Mouse (Mus musculus): ENCODE measurements around the gene Sowaha. TPM values are rescaled to one million over a fixed set of nuclear protein-coding genes. Genes with fewer than 3 reads are reported as not detected.

Gene Sowaha
- polyA plus RNA-seq, 1 experiment from 2014 or later = 0.25 TPM

- ATAC-seq (ENCODE audit: low FRiP score) (no peak), DNase-seq (ENCODE audit: low spot score) (no peak)
- 79% methylated on average over 9 of the region's 9 CpGs for WGBS
- H3K9ac ChIP-seq (ENCODE audit: low read depth, low read length) = no peak overlapping the region
- H3K9me3 ChIP-seq (ENCODE audit: control insufficient read depth, low read length) = no peaks in the 10 kb centered on the region
- no peak overlapping the region for H3K4me2 ChIP-seq (replicated peaks; ENCODE audit: low read depth, low read length)
- no peak overlapping the region for H3K4me3 ChIP-seq (ENCODE audit: low read depth, low read length)
- H3K27me3 ChIP-seq (ENCODE audit: control insufficient read depth, insufficient read depth, low read length) = peaks cover 69% of the 10 kb centered on the region
- H3K36me3 ChIP-seq (ENCODE audit: control insufficient read depth, insufficient read depth, low read length) = no peaks in the 10 kb centered on the region
- peaks cover 8% of the 10 kb centered on the region; the same call in 1 of the 2 replicates for H3K4me1 ChIP-seq (replicated peaks; ENCODE audit: control insufficient read depth, insufficient read depth, low read length)
- no peak overlapping the region for H3K27ac ChIP-seq (ENCODE audit: low read depth, low read length)
Measured at GRCm38 (mm10) chr11:53483159-53483891, 3.3 kb upstream of the Sowaha start.

- no peaks in the 10 kb centered on the region for H3K36me3 ChIP-seq (ENCODE audit: control insufficient read depth, insufficient read depth, low read length)
- no peak overlapping the region for H3K4me3 ChIP-seq (ENCODE audit: low read depth, low read length)
- no peak for ATAC-seq (ENCODE audit: low FRiP score)
- H3K27me3 ChIP-seq (ENCODE audit: control insufficient read depth, insufficient read depth, low read length) = peaks cover 63% of the 10 kb centered on the region
- DNase-seq (ENCODE audit: low spot score) = no peak
- peaks cover 9% of the 10 kb centered on the region; the same call in 1 of the 2 replicates for H3K4me1 ChIP-seq (replicated peaks; ENCODE audit: control insufficient read depth, insufficient read depth, low read length)
- no peak overlapping the region for H3K9ac ChIP-seq (ENCODE audit: low read depth, low read length)
- no peak overlapping the region for H3K4me2 ChIP-seq (replicated peaks; ENCODE audit: low read depth, low read length)
- no peak overlapping the region for H3K27ac ChIP-seq (ENCODE audit: low read depth, low read length)
- H3K9me3 ChIP-seq (ENCODE audit: control insufficient read depth, low read length) = no peaks in the 10 kb centered on the region
- 74% methylated on average over 4 of the region's 4 CpGs for WGBS
Measured at GRCm38 (mm10) chr11:53481088-53481730, 1.1 kb upstream of the Sowaha start.

GRCm38 (mm10) chr11:53479171-53479782 is 797 bp downstream of the Sowaha start:
- Histone ChIP-seq H3K4me1 (replicated peaks; ENCODE audit: control insufficient read depth, insufficient read depth, low read length) (peaks cover 11% of the 10 kb centered on the region), H3K4me3 (ENCODE audit: low read depth, low read length) (peak overlapping the region; percentile 39), H3K27me3 (ENCODE audit: control insufficient read depth, insufficient read depth, low read length) (peaks cover 60% of the 10 kb centered on the region), H3K36me3 (ENCODE audit: control insufficient read depth, insufficient read depth, low read length) (no peaks in the 10 kb centered on the region), H3K27ac (ENCODE audit: low read depth, low read length) (no peak overlapping the region), H3K9me3 (ENCODE audit: control insufficient read depth, low read length) (no peaks in the 10 kb centered on the region), H3K9ac (ENCODE audit: low read depth, low read length) (0 out of 2 replicates have a peak overlapping the region, but pooled peaks have one; percentile 19), H3K4me2 (replicated peaks; ENCODE audit: low read depth, low read length) (peak overlapping the region; percentile 55)
- DNase-seq (ENCODE audit: low spot score) (peak; percentile 62), ATAC-seq (ENCODE audit: low FRiP score) (peak; percentile 35; the same call in 1 of the 2 replicates)
- WGBS = 4% methylated on average over 47 of the region's 62 CpGs

GRCm38 (mm10) chr11:53478383-53479170 is 1.5 kb downstream of the Sowaha start:
- DNase-seq (ENCODE audit: low spot score) (peak; percentile 55), ATAC-seq (ENCODE audit: low FRiP score) (no peak)
- Histone ChIP-seq H3K9me3 (ENCODE audit: control insufficient read depth, low read length) (no peaks in the 10 kb centered on the region), H3K9ac (ENCODE audit: low read depth, low read length) (no peak overlapping the region), H3K4me2 (replicated peaks; ENCODE audit: low read depth, low read length) (peak overlapping the region; percentile 55), H3K36me3 (ENCODE audit: control insufficient read depth, insufficient read depth, low read length) (no peaks in the 10 kb centered on the region), H3K4me1 (replicated peaks; ENCODE audit: control insufficient read depth, insufficient read depth, low read length) (peaks cover 11% of the 10 kb centered on the region), H3K27me3 (ENCODE audit: control insufficient read depth, insufficient read depth, low read length) (peaks cover 61% of the 10 kb centered on the region), H3K27ac (ENCODE audit: low read depth, low read length) (no peak overlapping the region), H3K4me3 (ENCODE audit: low read depth, low read length) (peak overlapping the region; percentile 39)
- WGBS = 5% methylated on average over 79 of the region's 79 CpGs

GRCm38 (mm10) chr11:53477833-53478232 is 2.2 kb downstream of the Sowaha start:
- WGBS = 32% methylated on average over 7 of the region's 7 CpGs

GRCm38 (mm10) chr11:53475620-53476019 is 4.5 kb downstream of the Sowaha start:
- 23% methylated on average over 8 of the region's 8 CpGs for WGBS
- Histone ChIP-seq H3K36me3 (ENCODE audit: control insufficient read depth, insufficient read depth, low read length) (no peaks in the 10 kb centered on the region), H3K4me2 (replicated peaks; ENCODE audit: low read depth, low read length) (0 out of 2 replicates have a peak overlapping the region, but pooled peaks have one; percentile 19), H3K9me3 (ENCODE audit: control insufficient read depth, low read length) (no peaks in the 10 kb centered on the region), H3K4me1 (replicated peaks; ENCODE audit: control insufficient read depth, insufficient read depth, low read length) (peaks cover 11% of the 10 kb centered on the region), H3K4me3 (ENCODE audit: low read depth, low read length) (no peak overlapping the region), H3K9ac (ENCODE audit: low read depth, low read length) (no peak overlapping the region), H3K27me3 (ENCODE audit: control insufficient read depth, insufficient read depth, low read length) (peaks cover 51% of the 10 kb centered on the region), H3K27ac (ENCODE audit: low read depth, low read length) (peak overlapping the region; percentile 36; the same call in 1 of the 2 replicates)
- DNase-seq (ENCODE audit: low spot score) (peak; percentile 44), ATAC-seq (ENCODE audit: low FRiP score) (no peak)

More at GRCm38 (mm10) chr11:53477833-53478232, 2.2 kb downstream of the Sowaha start:
- Histone ChIP-seq H3K4me3 (ENCODE audit: low read depth, low read length) (no peak overlapping the region), H3K27ac (ENCODE audit: low read depth, low read length) (no peak overlapping the region), H3K36me3 (ENCODE audit: control insufficient read depth, insufficient read depth, low read length) (no peaks in the 10 kb centered on the region), H3K27me3 (ENCODE audit: control insufficient read depth, insufficient read depth, low read length) (peaks cover 57% of the 10 kb centered on the region), H3K4me1 (replicated peaks; ENCODE audit: control insufficient read depth, insufficient read depth, low read length) (peaks cover 11% of the 10 kb centered on the region), H3K9ac (ENCODE audit: low read depth, low read length) (no peak overlapping the region), H3K9me3 (ENCODE audit: control insufficient read depth, low read length) (no peaks in the 10 kb centered on the region), H3K4me2 (replicated peaks; ENCODE audit: low read depth, low read length) (no peak overlapping the region)
- ATAC-seq (ENCODE audit: low FRiP score) (no peak), DNase-seq (ENCODE audit: low spot score) (peak; percentile 16)

- no peak overlapping the region for H3K4me3 ChIP-seq (ENCODE audit: low read depth, low read length)
- no peak overlapping the region for H3K4me2 ChIP-seq (replicated peaks; ENCODE audit: low read depth, low read length)
- no peak overlapping the region for H3K27ac ChIP-seq (ENCODE audit: low read depth, low read length)
- no peaks in the 10 kb centered on the region for H3K9me3 ChIP-seq (ENCODE audit: control insufficient read depth, low read length)
- peaks cover 8% of the 10 kb centered on the region; the same call in 1 of the 2 replicates for H3K4me1 ChIP-seq (replicated peaks; ENCODE audit: control insufficient read depth, insufficient read depth, low read length)
- no peaks in the 10 kb centered on the region for H3K36me3 ChIP-seq (ENCODE audit: control insufficient read depth, insufficient read depth, low read length)
- 80% methylated on average over 3 of the region's 3 CpGs for WGBS
- ATAC-seq (ENCODE audit: low FRiP score) (no peak), DNase-seq (ENCODE audit: low spot score) (no peak)
- no peak overlapping the region for H3K9ac ChIP-seq (ENCODE audit: low read depth, low read length)
- peaks cover 26% of the 10 kb centered on the region for H3K27me3 ChIP-seq (ENCODE audit: control insufficient read depth, insufficient read depth, low read length)
Measured at GRCm38 (mm10) chr11:53472709-53473108, 7.4 kb downstream of the Sowaha start.
